Mouse (Mus musculus) liver, adult (tissue): Measurements from ENCODE around the gene AI464131.

Experiments
- GATA4 ChIP-seq: IDR thresholded peaks from 2 replicates; pipeline ENCODE4 v1.6.1; 2014; ENCODE audit warnings: mild to moderate bottlenecking, low read length; ENCODE audit not compliant: insufficient replicate concordance

Gene AI464131

DNA sequence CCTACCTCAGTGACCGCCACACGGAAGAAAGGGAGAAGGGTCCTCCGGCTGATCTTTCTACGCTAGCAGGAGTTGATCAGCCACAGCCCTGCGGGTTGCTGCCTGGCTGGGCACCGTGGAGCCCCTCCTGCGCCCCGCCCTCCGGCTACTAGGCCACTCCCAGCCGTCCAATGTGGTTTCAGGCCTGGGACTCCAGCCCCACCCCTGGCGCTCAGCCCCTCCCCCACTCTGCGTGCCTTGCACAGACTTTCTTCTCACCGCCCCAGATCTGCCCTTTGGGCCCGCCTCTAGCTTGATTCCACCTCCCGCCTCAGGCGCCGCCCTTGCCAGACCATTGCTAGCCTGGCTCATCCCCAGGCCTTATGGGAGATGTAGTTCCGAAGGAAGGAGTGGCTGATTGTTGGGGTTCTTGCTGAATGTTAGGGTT, at the start of gene AI464131:
Gene AI464131 (minus strand): TSS at position 91 of the 427 bp plus-strand sequence.
- no peak; the same call in 1 of the 2 replicates for TF ChIP-seq GATA4

DNA sequence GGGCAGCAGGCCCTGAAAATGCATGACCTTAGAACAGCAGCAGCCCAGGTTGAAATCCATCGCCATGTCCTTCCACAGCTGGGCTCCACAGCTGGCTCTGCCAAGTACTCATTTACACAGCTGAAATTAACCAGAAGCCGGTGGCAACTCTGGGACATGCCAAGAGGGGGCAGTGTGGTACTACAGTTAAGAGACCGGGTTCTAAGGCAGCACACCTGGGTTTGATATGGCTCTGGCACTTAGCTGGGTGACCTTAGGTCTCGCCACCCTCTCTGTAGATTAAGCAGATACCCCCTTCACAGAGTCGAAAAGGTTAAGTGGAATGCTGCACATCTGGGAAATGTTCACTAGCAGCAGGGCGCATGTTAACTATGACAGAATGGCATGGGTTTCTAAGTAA, 49.7 kb upstream of the AI464131 start:
- no peak for TF ChIP-seq GATA4

DNA sequence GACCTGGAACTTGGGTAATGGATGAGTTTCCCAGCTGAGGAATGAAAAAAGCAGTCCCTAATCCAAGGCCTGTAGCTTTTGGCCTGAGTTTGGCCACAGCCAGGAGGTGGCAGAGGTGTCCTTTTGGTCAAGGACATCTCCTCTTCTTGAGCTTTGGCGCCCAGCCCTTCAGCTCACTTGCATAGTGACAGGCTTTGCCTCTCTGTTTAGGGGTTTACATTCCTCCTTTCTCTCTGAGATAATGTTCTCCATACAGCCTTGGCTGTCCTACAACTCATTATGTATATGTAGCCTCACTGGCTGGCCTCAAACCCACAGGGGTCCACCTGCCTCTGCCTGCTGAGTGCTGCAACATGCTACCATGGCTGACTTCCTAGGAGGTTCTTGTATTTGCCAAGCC, 44.2 kb upstream of the AI464131 start:
- no peak for TF ChIP-seq GATA4

DNA sequence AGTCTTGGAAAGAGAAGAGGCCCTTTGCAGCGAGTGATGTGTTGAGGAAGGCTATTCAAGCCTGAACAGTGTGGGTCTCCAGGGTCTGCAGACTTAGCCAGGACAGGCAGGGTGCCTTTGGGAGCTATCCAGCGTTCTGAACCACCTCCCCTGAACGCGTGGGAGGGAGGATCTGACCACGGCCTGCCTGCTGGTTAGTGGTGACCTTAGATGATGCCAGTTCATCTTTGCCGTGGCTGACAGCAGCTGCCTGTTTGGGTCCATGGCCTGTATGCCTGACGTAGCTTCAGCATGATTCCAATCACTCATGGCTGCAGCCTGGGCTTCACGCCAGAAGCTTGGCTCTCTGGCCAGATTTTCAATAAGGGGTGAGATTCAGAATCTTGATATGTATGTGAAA, 43.1 kb upstream of the AI464131 start:
- TF ChIP-seq GATA4 = no peak

DNA sequence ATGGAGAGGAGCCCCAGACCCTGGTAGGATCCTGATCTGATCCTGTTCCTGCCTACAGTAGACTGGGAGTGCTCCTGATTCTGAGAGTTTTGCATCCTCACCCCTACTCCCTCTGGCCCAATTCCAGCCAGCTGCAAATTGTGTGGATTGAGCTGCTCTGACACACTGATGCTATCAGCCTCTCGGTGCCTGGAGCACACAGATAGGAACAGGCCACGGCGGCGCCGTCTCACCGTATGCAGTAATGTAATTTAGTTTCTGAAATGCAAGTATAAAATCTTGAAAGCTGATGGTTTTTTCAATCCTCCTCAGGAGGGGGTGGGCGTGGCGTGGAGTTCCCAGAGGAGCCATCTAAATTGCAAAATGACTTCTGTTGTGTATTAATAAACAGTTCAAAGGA, 39.3 kb upstream of the AI464131 start:
- TF ChIP-seq GATA4 = no peak

DNA sequence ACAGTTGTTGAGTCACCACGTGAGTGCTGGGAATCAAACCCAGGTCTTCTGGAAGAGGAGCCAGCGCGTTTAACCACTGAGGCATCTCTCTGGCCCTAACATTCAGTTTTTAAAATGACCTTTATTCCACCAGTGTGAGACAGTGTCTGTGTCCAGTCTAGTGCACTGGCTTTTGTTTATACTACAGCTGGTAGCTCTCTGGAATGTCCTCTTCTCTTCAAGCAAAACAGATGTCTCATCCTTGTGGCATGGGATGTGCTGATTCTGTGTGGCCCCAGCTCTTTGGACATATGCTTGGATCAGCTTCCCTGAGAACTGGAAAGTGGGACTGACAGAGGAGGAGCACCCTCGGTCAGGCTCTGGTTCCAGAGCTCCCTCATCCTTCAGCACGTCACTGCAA, 32.0 kb upstream of the AI464131 start:
- no peak for TF ChIP-seq GATA4

DNA sequence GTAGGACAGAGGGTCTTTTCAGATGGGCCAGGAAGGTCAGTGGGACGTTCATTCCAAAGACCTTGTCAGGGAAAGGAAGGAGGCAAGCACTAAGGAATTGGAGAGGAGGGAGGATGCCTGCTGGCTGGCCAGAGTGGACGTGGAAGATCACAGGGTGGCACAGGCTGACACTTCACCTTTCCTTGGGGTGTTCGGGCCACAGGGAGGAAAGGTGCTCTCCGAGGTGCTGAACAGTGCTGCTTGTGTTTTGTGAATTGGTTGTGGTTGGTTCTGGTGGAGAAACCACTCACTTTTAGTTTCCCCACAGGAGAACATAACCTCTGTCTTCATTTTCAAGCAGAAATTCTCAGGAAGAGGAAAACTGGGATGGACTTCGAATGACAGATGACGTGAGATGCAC, 29.5 kb upstream of the AI464131 start:
- no peak for TF ChIP-seq GATA4

DNA sequence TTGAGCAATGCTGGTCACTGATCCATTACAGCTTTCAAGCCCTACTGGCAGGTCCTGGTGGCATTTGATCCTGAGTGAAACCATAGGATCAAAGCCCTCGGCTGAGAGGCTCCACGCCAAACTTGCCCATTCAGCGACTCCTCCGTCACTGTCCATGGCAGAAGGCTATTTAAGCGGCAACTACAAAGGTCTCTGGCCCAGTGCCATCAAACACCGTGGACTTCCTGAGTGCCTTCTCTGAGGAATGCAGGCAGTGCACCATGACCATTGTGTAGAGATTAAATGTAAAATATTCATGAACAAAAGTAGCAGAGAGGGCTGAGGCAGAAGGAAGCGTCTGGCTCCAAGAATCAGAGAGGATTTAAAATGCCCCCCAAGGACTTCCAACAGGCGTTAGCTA, 25.1 kb upstream of the AI464131 start:
- TF ChIP-seq GATA4 = no peak

DNA sequence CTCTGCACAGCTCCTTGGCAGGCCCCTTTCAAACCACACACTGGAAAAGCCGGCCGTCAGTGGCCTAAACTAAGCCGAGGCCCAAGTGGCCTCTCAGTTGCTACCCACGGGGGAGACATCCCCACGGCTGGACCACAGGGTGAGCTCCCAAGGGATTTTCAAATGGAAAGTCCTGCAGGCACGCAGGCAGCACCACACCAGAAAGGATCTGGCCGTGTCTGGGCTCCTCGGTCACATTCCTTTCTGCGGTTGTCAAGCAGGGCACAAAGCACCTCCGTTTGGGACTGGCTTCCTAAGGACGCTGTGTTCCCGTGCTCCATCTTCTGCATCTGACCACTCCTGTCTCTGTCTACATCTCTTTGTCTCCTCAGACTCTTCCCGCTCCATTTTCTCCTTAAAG, 24.2 kb upstream of the AI464131 start:
- TF ChIP-seq GATA4 = no peak

DNA sequence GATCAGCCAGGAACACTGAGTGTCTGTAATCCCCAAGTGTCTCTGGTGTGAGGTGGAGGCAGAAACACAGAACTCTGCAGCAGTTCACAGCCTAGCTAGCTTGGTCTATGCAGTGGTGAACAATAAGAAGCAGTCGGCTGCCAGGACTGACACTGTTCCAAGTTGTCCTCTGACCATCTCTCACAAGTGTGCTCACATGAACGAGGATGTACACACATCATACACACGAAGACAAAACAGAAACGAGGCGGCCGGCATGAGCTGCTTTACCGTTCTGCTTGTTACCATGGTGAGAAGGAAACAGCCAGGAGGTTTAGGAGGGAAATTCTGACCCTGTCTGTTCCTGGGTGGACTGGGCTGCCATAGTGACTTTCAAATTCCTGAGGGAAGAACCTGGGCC, 23.7 kb upstream of the AI464131 start:
- TF ChIP-seq GATA4 = no peak

DNA sequence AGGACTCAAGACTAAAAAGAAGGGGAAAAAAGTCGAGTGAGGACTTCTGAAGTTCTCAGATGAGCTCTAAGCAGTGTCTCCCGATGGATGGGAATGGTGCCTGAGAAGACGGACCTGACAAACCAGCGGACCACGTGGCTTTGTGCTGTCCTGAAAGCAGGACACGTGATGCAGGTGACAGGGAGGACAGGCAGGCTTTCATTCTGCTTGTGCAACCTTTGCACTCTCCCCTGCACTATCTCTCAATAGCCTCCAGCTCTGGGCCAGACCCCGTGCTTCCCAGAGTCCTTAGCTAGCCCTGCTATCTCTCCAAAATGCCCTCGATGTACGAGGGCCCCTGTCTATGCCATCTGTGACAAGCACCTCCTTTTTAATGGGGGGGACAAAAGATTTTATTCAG, 22.0 kb upstream of the AI464131 start:
- no peak for TF ChIP-seq GATA4

DNA sequence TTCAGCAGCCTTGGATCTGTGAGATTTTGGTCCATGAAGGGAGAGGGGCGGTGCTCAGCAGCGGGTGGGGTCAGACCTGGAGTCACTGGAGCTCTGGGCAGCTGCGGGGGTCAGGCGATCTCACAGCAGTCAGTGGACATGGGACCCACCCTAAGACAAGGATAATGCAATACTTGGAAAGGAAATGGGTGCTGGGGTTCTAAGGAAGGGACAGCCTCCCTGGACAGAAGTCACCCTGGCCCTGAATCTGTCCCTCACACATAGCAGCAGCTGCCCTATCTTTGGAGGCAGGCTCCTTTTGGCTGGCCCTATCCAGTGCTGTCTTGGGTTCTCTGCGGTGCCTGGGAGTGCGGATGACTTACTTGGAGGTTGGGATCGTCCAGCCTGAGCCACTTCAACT, 21.0 kb upstream of the AI464131 start:
- TF ChIP-seq GATA4 = no peak

DNA sequence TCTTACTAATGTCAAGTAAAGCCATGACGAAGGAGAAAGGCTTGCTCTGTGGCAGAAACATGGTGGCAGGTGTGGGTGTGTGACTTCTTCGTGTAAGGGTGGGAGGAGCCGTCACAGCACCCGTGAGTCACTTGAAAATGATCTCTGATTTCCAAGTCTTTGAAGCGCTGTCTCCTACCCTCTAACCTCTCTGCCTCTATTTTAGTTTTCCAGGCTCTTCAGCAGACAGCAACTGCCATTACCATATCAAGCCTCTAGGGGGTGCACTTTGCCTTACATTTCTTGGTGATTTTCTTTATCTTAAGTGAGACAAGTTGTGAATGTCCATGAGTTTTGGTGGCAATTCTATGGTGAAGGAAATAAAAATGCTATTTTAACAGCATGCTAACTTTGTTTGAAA, 19.9 kb upstream of the AI464131 start:
- no peak for TF ChIP-seq GATA4

DNA sequence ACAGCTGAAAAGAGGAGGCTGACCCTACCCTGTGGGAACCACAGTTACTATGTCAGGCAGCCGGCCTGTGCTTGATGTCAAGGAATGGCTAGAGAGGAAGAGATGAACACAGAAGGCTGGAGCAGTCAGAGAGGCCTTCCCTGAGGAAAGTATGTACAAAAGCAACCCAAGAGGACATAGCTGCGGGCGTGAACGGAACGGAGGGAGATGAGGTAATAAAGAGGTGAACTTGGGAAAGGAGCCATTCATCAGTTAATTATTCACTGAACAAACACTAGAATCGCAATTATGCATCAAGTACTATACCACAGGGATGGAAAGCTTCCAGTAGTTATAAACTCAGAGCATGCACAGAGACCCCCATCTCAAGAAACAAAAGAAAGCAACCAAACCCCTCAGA, 19.3 kb upstream of the AI464131 start:
- no peak for TF ChIP-seq GATA4

DNA sequence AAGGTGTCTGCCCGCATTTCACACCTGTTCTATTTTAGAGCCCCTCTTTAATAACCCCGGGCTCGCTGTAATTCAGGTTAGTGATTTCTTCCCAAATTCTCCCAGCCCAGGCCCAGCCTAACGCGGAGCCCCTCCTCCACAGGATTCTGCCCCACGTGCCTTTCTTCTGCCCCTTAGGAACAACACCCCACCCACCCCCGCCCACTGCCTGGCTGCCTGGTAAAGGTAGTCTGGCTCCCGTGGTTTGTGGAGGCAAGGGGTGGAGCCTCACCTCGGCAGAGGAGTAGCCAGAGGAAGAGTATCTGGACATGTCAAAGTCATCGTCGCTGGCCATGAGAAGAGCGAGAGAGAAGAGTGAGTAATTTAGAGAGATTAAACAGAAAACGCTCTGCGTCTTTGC, 17.8 kb upstream of the AI464131 start:
- TF ChIP-seq GATA4 = no peak

DNA sequence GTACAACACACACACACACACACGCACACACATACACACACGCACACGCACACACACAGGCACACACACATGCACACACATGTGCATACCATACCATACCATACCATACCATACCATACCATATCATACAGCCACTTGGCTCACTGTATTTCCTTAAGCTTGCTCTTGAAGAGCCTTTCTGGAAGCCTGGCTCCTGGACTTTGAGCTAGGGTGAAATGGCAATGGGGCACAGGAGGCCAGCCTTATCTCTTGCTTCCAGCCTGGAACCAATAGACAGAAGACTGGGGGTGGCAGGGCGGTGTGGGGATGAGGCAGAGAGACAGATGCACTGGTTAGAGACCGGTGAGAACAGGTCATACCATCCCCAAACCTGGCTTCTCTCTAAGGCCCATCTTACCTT, 16.3 kb upstream of the AI464131 start:
- TF ChIP-seq GATA4 = no peak

DNA sequence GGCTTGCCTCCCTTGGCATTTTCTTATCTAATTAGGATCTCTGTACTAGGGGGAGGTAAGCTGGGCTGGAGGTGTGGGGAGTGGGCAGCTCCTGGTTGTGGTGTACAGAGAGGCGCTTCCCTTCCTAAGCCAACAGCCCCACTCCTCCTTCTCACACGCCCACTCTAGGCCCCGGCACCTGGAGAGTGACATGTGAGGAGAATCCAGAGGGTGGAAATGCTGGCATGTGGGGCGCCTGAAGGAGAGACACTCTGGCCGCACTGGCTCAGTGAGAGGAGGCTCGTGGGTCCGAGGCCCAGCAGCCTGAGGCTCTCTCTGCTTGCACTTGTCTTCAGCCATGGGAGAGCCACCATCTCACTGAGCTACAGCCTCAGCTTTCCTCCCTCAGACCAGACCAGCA, 15.5 kb upstream of the AI464131 start:
- no peak for TF ChIP-seq GATA4

DNA sequence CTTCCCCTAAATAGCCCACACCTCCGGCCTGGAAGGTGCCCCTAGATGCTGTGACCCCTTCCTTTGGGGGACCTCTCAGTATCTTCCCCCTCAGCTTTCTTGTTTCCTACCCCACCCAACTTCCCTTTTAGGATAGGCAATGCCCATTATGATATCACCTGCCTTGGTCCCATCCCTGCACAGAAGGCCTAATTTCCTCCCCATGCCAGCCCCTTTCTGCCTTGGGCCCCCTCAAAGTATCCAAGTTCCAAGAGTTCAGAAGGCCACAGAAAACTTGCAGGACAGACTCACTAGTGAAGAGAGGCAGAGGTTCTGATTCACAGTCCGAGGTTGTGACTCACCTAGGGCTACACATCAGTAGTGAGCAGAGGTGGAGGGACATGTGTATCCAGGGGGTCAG, 14.4 kb upstream of the AI464131 start, which contains the start of gene 1110017D15Rik:
Gene 1110017D15Rik (minus strand): TSS at position 101 of the 400 bp plus-strand sequence.
- no peak for TF ChIP-seq GATA4
